Mouse (Mus musculus) kidney, embryonic 16.5 days (tissue): ENCODE data around the gene Cds2. TPM values are rescaled to one million over a fixed set of nuclear protein-coding genes. Genes with fewer than 3 reads are reported as not detected.
"Not testable (repeated sequence)": the region's sequence is repeated elsewhere in the genome, so short reads cannot be mapped to it uniquely, and the experiment has no call there.

Experiments
- ATAC-seq: fragments of 200-750 bp; cut with Nextera tagmentation; 2 replicates; pipeline ENCODE4 v1.8.0; 2017; ENCODE audit warnings: moderate TSS enrichment; ENCODE audit not compliant: low FRiP score, low TSS enrichment
- H3K27ac ChIP-seq: fragments of 300-500 bp; sonication (generic); 2 replicates; pipeline ENCODE4 v1.5.1; 2014; ENCODE audit warnings: low read length
- H3K27me3 ChIP-seq: fragments of 300-500 bp; sonication (generic); 2 replicates; pipeline ENCODE4 v1.6.1; 2014; ENCODE audit warnings: low read length, control low read depth, mixed read lengths; ENCODE audit not compliant: insufficient read depth
- H3K36me3 ChIP-seq: fragments of 300-500 bp; sonication (generic); 2 replicates; pipeline ENCODE4 v1.6.1; 2014; ENCODE audit warnings: low read length, control low read depth, mixed read lengths; ENCODE audit not compliant: insufficient read depth
- H3K4me1 ChIP-seq: fragments of 300-500 bp; sonication (generic); 2 replicates; pipeline ENCODE4 v1.6.1; 2014; ENCODE audit warnings: low read length, control low read depth, mixed read lengths; ENCODE audit not compliant: insufficient read depth
- H3K4me2 ChIP-seq: fragments of 300-500 bp; sonication (generic); replicated peaks from 2 replicates; pipeline ENCODE4 v1.6.1; 2014; ENCODE audit warnings: low read depth, low read length
- H3K4me3 ChIP-seq: fragments of 300-500 bp; sonication (generic); 2 replicates; pipeline ENCODE4 v1.5.1; 2014; ENCODE audit warnings: mild to moderate bottlenecking, low read length
- H3K9ac ChIP-seq: fragments of 300-500 bp; sonication (generic); replicated peaks from 2 replicates; pipeline ENCODE4 v1.6.1; 2014; ENCODE audit warnings: low read length
- H3K9me3 ChIP-seq: fragments of 300-500 bp; sonication (generic); 2 replicates; pipeline ENCODE4 v1.6.1; 2016; ENCODE audit warnings: low read length, control low read depth
- WGBS: fragments of 180-500 bp; shearing (Covaris S2); extraction: QIAGEN DNeasy Blood & Tissue Kit; methylation state at CpG from one replicate; pipeline ENCODE4 v1.1.7; 2014; 5-methylcytosine and 5-hydroxymethylcytosine counted together
- polyA plus RNA-seq: library from polyadenylated mRNA; unstranded; fragments of >200 nt; fragmentation: Nextera tagmentation; extraction: Ambion mirVana; gene quantifications from 2 replicates; pipeline ENCODE4 v1.2.1, GENCODE M21; 2015

The Cds2 gene
- polyA plus RNA-seq, 1 experiment from 2014 or later: 26.6 TPM

- H3K9ac ChIP-seq: no peak overlapping the region
- H3K27ac ChIP-seq: no peak overlapping the region
- 58% methylated on average over 3 of the region's 3 CpGs for WGBS
- H3K36me3 ChIP-seq: 0 out of 2 replicates have a peak, but pooled peaks cover 5% of the 10 kb centered on the region
- H3K4me3 ChIP-seq: no peak overlapping the region
- H3K4me1 ChIP-seq: peaks cover 41% of the 10 kb centered on the region
- H3K27me3 ChIP-seq: no peaks in the 10 kb centered on the region
- ATAC-seq: no peak
- H3K4me2 ChIP-seq: no peak overlapping the region
- H3K9me3 ChIP-seq: no peaks in the 10 kb centered on the region
Measured at GRCm38 (mm10) chr2:132279336-132279882, 16.5 kb downstream of the Cds2 start.

- Histone ChIP-seq H3K9ac (no peak overlapping the region), H3K9me3 (no peaks in the 10 kb centered on the region), H3K4me3 (no peak overlapping the region), H3K4me1 (peaks cover 44% of the 10 kb centered on the region), H3K27me3 (no peaks in the 10 kb centered on the region), H3K27ac (no peak overlapping the region), H3K4me2 (no peak overlapping the region), H3K36me3 (0 out of 2 replicates have a peak, but pooled peaks cover 5% of the 10 kb centered on the region)
- 47% methylated on average over 4 of the region's 4 CpGs for WGBS
- no peak for ATAC-seq
Measured at GRCm38 (mm10) chr2:132279978-132280377, 17.0 kb downstream of the Cds2 start.

DNA sequence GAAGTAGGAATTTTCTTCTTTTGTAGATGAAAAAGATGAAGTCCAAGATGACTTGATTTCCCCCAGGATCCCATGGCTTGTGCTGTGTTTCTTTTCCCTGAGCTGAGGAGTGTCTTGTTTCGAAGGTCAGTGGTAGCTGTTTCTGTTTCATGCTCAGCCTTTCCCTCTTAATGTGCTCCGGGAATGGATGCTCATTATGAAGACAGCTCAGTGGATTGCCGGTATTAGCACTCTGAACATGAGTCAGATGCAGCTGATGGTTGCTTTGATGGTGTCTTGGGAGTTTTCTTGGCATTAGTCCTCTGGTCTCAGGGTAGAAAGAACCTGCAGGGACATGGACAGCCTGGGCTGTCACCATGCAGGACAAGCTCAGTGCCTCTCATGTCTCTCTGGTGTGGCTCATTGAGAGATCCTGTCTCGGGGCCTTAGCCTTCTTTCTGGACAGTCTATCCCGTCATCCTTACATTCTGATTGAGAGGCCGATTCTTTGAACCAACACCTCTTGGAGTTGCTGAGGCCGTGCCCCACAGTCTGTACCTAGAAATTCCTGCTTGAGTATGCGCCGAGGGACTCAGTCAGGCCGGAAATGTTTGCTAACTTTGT is 17.7 kb downstream of the Cds2 start:
- no peaks in the 10 kb centered on the region for H3K27me3 ChIP-seq
- H3K4me3 ChIP-seq: no peak overlapping the region
- 90% methylated on average over 10 of the region's 10 CpGs for WGBS
- ATAC-seq: no peak
- no peak overlapping the region for H3K4me2 ChIP-seq
- H3K9ac ChIP-seq: no peak overlapping the region
- peaks cover 46% of the 10 kb centered on the region for H3K4me1 ChIP-seq
- 0 out of 2 replicates have a peak, but pooled peaks cover 5% of the 10 kb centered on the region for H3K36me3 ChIP-seq
- H3K9me3 ChIP-seq: no peaks in the 10 kb centered on the region
- no peak overlapping the region for H3K27ac ChIP-seq

- Histone ChIP-seq H3K4me2 (no peak overlapping the region), H3K9ac (no peak overlapping the region), H3K27ac (no peak overlapping the region), H3K4me1 (peaks cover 46% of the 10 kb centered on the region), H3K9me3 (peaks cover 5% of the 10 kb centered on the region; the same call in 1 of the 2 replicates), H3K36me3 (peaks cover 9% of the 10 kb centered on the region; the same call in 1 of the 2 replicates), H3K4me3 (no peak overlapping the region), H3K27me3 (no peaks in the 10 kb centered on the region)
- ATAC-seq: no peak
- 49% methylated on average over 10 of the region's 10 CpGs for WGBS
Measured at GRCm38 (mm10) chr2:132281560-132282452, 18.9 kb downstream of the Cds2 start.

DNA sequence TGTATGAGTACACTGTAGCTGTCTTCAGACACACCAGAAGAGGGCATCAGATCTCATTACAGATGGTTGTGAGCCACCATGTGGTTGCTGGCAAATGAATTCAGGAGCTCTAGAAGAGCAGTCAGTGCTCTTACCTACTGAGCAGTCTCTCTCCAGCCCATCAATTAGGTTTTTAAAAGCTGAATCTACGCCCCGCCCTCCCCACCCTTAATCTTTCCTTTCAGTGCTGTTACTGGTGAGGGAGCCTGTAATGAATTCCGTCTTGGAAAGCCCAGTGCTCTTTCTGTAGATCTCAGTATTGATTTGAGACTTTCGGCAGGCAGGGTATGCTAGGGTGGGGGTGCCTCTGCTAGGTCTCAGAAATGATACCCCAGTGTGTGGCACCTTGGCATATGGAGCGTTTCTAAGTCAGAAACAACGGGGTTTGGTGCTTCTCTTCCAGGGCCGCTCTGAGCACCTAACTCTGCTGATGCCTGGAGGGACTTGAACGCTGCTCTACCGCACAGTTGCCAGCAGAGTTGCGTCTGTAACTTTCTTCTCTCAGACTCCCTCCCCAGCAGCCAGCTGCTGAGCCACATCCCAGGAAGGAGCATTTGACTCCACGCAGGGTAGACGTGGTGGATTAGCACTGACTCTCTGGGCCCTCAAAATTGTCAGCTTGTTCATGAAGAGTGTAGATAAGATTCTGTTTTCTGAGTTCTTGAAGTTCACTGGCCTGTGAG is 19.7 kb downstream of the Cds2 start:
- no peak for ATAC-seq
- Histone ChIP-seq H3K36me3 (peaks cover 9% of the 10 kb centered on the region; the same call in 1 of the 2 replicates), H3K27ac (peak overlapping the region; percentile 86), H3K4me3 (no peak overlapping the region), H3K4me2 (no peak overlapping the region), H3K27me3 (no peaks in the 10 kb centered on the region), H3K9me3 (peaks cover 8% of the 10 kb centered on the region), H3K4me1 (peaks cover 42% of the 10 kb centered on the region), H3K9ac (0 out of 2 replicates have a peak overlapping the region, but pooled peaks have one; percentile 27)
- 42% methylated on average over 12 of the region's 12 CpGs for WGBS

- no peak overlapping the region for H3K4me3 ChIP-seq
- ATAC-seq: 0 out of 2 replicates have a peak, but pooled peaks have one; percentile 13
- no peaks in the 10 kb centered on the region for H3K27me3 ChIP-seq
- H3K27ac ChIP-seq: peak overlapping the region; percentile 86
- H3K4me2 ChIP-seq: no peak overlapping the region
- WGBS: 60% methylated on average over 15 of the region's 15 CpGs
- H3K9ac ChIP-seq: no peak overlapping the region
- peaks cover 8% of the 10 kb centered on the region for H3K9me3 ChIP-seq
- H3K36me3 ChIP-seq: peaks cover 9% of the 10 kb centered on the region; the same call in 1 of the 2 replicates
- H3K4me1 ChIP-seq: peaks cover 36% of the 10 kb centered on the region
Measured at GRCm38 (mm10) chr2:132283236-132284070, 20.5 kb downstream of the Cds2 start.

GRCm38 (mm10) chr2:132284492-132285139 is 21.7 kb downstream of the Cds2 start:
- Histone ChIP-seq H3K27ac (peak overlapping the region; percentile 86), H3K9ac (0 out of 2 replicates have a peak overlapping the region, but pooled peaks have one; percentile 8), H3K36me3 (peaks cover 9% of the 10 kb centered on the region; the same call in 1 of the 2 replicates), H3K4me2 (peak overlapping the region; percentile 26), H3K4me3 (no peak overlapping the region), H3K9me3 (peaks cover 8% of the 10 kb centered on the region), H3K27me3 (no peaks in the 10 kb centered on the region), H3K4me1 (peaks cover 29% of the 10 kb centered on the region)
- 57% methylated on average over 12 of the region's 12 CpGs for WGBS
- peak; percentile 80 for ATAC-seq

- 87% methylated on average over 5 of the region's 5 CpGs for WGBS
Measured at GRCm38 (mm10) chr2:132285722-132286121, 22.8 kb downstream of the Cds2 start.

More at GRCm38 (mm10) chr2:132285722-132286121, 22.8 kb downstream of the Cds2 start:
- H3K9ac ChIP-seq, H3K9me3 ChIP-seq, H3K36me3 ChIP-seq, ATAC-seq, H3K4me3 ChIP-seq, H3K27me3 ChIP-seq, H3K4me2 ChIP-seq: not testable (repeated sequence)
- Histone ChIP-seq H3K4me1 (peaks cover 29% of the 10 kb centered on the region), H3K27ac (peak overlapping the region; percentile 86; the same call in 1 of the 2 replicates)
